Mouse (Mus musculus) frontal cortex, adult (tissue): ENCODE results near the gene Clba1.

Experiments
- ATAC-seq: cut with Nextera tagmentation; 2 replicates; pipeline ENCODE4 v1.9.2; 2017; ENCODE audit warnings: mild to moderate bottlenecking, moderate library complexity, mixed read lengths; ENCODE audit not compliant: low TSS enrichment

The Clba1 gene

GRCm38 (mm10) chr12:112850344-112850743 is 41.6 kb downstream of the Clba1 start:
- no peak for ATAC-seq

- ATAC-seq, result no peak
Measured at GRCm38 (mm10) chr12:112851116-112851515, 42.4 kb downstream of the Clba1 start.

- ATAC-seq, result no peak; the same call in 1 of the 2 replicates
Measured at GRCm38 (mm10) chr12:112853050-112853729, 44.5 kb downstream of the Clba1 start.

GRCm38 (mm10) chr12:112854610-112855333 is 46.0 kb downstream of the Clba1 start:
- no peak for ATAC-seq

GRCm38 (mm10) chr12:112856338-112856737 is 47.6 kb downstream of the Clba1 start:
- no peak for ATAC-seq

GRCm38 (mm10) chr12:112857021-112857925 is 48.5 kb downstream of the Clba1 start:
- ATAC-seq, result no peak

GRCm38 (mm10) chr12:112858581-112859336 is 50.0 kb downstream of the Clba1 start:
- no peak for ATAC-seq

- no peak for ATAC-seq
Measured at GRCm38 (mm10) chr12:112859930-112860329, 51.2 kb downstream of the Clba1 start.

- ATAC-seq, result no peak
Measured at GRCm38 (mm10) chr12:112860765-112861164, 52.0 kb downstream of the Clba1 start.

- no peak for ATAC-seq
Measured at GRCm38 (mm10) chr12:112861911-112862321, 53.2 kb downstream of the Clba1 start.

GRCm38 (mm10) chr12:112864804-112865203 is 56.1 kb downstream of the Clba1 start:
- no peak for ATAC-seq
